Mouse (Mus musculus): ENCODE measurements around the gene Pllp. TPM values are rescaled to one million over a fixed set of nuclear protein-coding genes. Genes with fewer than 3 reads are reported as not detected.

The Pllp gene
- total RNA-seq, 2 experiments from 2014 or later: 60.7 to 66.1 TPM

- peak; percentile 99 to 100 for DNase-seq (ENCODE audit: low spot score in 2 of 2)
Measured at GRCm38 (mm10) chr8:94703972-94704668, 8.0 kb upstream of the Pllp start.

DNA sequence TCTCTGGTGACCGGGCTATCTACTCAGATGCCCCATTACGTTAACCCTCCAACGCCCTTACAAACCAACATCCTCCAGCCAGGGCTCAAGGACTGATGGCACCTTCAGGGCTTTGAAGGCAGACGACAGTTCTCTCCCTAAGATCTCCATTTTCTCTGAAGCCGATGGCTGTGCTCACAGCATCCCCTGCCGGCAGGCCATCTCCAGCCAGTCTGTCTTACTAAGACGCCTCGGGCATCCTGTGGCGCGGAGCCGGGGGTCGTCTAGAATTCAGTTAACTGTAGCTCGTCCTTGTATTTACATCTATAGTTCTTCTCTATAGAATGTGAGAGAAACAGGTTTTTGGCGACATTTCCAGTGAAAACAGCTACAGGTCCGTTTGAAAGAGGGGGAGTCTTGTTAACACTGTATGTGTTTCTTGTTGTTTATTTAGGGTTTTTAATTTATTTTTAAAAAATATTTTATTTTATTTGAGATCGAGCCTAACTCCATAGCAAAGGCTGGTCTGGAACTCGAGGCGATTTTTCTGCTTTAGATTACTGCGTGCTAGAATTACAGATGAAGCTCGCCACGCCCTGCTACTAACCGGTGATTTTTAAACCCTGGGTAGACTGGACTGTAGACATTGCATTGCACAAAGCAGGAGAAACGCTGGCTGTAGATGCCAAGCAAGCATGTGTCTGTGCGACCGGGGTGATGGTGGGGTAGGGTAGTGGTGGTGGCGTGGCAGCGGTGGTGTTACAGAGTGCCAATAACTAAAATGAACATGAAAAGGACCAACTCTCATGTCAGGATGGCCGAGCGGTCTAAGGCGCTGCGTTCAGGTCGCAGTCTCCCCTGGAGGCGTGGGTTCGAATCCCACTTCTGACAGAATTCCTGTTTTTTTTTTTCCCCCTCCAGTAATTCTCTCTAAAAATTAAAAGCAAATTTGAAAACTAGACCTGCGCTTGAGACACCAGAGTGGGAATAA lies 7.1 kb upstream of the Pllp start:
- peak; percentile 78 to 82 for DNase-seq (ENCODE audit: low spot score in 2 of 2)

DNA sequence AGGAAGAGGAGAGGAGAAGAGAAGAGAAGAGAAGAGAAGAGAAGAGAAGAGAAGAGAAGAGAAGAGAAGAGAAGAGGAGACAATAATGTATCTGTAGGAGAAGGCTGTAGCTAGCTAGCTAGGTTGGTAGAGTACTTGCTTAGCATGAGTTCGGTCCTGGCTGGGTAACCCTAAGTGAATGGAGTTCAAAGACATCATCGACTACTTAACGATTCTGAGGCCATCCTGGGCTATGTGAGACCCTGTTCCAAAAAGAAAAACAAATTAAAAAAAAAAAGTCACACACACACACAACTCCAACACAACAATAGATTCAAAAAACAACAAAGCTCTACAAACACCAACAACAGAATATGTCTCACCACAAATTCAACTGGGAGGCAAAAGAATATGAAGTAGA lies 6.1 kb upstream of the Pllp start:
- no peak for DNase-seq (ENCODE audit: low spot score in 2 of 2)

DNA sequence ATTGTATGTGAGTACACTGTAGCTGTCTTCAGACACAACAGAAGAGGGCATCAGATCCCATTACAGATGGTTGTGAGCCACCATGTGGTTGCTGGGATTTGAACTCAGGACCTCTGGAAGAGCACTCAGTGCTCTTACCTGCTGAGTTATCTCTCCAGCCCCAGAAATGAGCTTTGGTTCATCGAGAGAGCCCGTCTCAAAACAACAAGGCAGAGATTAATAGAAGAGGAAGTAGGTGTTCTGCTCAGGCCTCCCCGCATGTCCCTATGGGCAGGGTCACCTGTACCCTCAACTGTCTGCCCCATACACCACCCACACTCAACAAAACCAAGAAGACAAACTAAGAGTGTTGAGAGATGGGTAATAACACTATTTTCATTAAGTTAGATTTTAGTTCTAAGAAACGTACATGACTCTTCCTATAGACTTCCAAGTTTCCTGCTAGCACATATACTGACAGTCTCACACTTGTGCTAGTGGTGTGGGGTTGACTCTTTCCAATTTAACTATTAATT lies 4.4 kb upstream of the Pllp start:
- peak in 1 of 2 experiments; percentile 0 for DNase-seq (ENCODE audit: low spot score in 2 of 2)

DNA sequence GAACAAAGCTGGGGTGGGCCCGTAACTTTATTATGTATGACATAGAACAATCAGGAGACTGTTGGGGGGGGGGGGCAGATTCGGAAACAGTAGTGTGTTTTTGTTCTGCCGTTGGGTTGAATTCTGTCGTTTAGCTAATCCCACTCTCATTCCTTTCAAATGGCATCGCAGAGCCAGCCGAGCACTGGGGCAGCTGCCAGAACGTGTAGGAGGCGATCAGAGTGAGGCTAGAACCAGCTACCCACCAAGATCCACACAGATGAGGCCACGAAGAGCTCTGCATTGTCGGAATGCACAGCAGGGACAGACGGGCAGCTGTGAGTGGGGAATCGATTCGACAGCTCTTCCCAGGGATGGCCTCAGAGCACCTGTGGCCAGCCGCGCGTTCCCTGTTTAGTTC lies 3.3 kb upstream of the Pllp start:
- peak in 1 of 2 experiments; percentile 61 for DNase-seq (ENCODE audit: low spot score in 2 of 2)

- no peak for DNase-seq (ENCODE audit: low spot score in 2 of 2)
Measured at GRCm38 (mm10) chr8:94697956-94698355, 1.9 kb upstream of the Pllp start.

DNA sequence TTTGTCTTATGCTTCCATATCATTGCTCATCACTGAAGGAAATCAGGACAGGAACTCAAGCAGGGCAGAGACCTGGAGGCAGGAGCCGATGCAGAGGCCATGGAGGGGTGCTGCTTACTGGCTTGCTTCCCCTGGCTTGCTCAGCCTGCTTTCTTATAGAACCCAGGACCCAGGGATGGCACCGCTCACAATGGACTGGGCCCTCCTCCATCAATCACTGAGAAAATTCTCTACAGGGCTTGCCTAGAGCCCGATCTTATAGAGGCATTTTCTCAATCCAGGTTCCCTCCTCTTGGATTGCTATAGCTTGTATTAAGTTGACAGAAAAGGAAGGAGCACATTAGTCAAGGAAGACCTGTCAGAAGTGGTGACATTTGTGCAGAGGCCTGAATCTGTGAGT lies 488 bp upstream of the Pllp start:
- no peak for DNase-seq (ENCODE audit: low spot score in 2 of 2)

DNA sequence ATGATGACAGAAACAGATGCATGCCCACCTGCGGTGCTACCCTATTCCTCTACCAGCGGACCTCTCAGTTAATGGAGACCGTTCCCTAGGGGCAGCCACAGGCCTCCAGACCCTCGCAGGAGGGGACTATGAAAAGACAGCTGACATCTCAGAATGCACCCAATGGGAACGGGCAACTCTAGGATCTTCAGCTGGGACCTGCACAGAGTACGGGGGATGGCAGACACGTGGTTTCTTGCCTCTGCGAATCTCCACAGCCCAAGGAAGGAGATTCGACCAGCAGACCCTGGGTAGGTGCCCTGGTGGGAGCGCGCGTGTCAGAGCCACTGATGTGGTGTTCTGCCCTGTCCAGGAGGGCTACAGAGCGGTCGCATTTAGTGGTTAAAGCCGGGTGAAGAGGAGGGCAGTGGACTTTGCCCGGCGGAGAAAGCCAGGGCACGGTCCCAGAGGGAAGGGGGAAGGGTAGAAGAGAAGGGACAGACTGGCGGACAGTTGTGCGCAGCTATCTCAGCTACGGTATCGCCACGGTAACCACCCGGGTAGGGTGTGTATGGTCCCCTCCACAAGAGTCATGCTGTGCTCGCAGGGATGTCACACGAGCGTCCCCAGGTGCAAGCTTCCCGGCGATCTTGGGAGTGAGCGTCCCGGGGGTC lies 611 bp downstream of the Pllp start:
- no peak for DNase-seq (ENCODE audit: low spot score in 2 of 2)

GRCm38 (mm10) chr8:94694701-94695100 lies 1.4 kb downstream of the Pllp start:
- no peak for DNase-seq (ENCODE audit: low spot score in 2 of 2)

DNA sequence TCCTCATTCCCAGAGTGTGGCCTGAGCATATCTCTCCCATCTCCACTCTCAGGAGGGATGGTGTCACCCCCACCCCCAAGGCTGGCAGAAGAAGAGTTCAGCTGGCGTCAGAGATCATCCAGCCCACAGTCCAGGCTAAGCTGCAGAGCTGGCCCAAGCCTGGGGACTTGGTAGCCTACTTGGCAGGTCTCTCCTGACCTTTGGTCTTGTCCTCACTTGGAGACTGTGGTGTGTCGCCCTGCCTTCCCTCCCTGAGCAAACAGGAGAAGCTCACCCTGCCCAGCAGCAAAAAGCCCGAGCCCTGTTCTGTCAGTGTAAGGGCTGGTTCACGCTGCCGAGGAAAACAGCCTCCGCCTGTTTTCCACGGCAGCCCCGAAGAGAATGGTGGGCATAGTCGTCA lies 10.1 kb downstream of the Pllp start:
- DNase-seq (ENCODE audit: low spot score in 2 of 2): no peak

- DNase-seq (ENCODE audit: low spot score in 2 of 2): no peak
Measured at GRCm38 (mm10) chr8:94684287-94684686, 11.8 kb downstream of the Pllp start.

DNA sequence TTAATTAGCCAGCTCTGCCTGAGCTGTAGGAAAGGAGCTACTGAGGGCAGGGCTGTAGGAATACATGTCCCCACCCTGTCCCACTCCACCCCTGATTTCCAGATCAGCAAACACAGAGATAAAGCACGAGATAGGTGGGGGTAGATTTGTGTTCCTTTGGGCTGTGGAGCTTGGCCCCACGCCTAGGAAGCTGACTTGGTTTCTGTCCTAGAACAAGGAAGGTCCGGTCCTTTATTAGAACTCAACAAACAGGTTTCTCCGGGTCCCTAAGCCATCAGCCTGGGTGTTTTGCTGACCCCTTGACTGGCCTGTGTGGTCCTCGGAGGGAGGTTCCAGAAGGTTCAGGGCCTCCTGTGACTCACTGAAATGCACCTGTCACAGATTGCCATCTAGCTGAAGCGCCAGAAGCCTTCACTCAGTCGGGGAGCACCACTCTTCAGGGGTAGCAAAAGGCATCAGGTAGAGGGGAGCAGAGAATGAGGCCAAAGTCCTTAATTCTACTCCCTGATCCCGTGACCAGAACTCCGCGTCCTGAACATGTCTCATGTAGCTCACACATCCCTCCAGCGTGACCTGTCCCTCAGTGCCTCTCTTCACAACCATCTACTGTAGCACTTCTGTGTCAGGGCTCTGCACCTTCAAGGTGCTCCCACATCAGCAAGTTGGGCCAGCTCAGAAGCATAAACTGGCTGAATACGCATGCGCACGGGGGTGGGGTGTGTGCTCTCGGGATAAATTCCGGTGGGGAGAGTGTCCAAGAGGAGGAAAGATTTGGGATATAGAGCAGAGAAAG lies 13.2 kb downstream of the Pllp start:
- no peak for DNase-seq (ENCODE audit: low spot score in 2 of 2)

DNA sequence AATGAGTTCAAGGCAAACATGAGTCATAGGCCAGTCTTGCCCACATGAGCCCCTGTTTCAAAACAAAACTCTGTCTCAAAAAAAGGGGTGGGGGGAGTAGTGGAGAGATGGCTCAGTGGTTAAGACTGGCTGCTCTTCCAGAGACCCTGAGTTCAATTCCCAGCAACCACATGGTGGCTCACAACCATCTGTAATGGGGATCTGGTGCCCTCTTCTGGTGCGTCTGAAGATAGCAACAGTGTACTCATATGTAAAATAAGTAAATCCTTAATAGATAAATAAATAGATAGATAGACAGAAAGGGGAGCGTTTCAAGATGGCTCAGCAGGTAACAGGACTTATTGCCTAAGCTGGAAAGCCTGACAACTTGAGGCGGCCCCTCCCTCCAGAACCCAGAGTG lies 15.7 kb downstream of the Pllp start:
- no peak for DNase-seq (ENCODE audit: low spot score in 2 of 2)

DNA sequence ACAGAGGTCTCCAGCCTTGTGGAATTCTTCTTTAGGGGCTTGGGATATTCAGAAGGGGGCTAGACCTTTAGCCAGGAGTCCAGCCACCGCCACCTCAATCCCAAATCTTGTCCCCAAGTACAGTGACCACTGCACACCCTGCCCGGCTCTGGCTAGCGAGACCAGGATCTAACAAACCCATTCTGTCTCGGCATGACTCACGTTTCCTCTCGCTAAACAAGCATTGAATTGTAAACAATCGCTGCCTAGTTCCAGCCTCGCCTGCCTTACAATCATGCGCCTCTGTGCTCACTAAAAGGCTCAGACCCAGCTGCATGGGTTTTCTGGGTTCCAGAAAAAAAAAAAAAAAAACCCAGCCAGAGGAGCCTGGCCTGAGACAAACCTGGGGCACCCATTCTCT lies 17.5 kb downstream of the Pllp start:
- peak in 1 of 2 experiments; percentile 45 for DNase-seq (ENCODE audit: low spot score in 2 of 2)

GRCm38 (mm10) chr8:94675923-94676322 lies 20.2 kb downstream of the Pllp start:
- no peak for DNase-seq (ENCODE audit: low spot score in 2 of 2)

DNA sequence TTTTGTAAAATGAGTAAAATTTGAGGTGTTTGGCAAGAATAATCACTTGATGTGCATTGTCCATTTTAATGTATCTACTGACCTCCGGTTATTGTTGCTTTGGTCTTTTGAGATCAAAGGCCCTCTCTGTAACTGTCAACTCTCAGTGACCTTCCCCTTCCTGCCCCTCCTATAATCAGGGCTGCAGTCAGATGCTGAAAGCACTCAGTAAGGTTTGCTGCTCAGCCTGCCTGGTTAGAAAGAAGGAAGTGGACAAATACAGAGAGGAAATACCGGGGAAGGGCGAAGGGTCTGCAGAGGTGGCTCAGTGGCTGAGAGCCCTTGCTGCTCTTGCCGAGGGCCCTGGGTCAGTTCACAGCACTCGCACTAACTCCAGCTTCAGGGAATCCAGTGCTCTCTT lies 21.7 kb downstream of the Pllp start:
- DNase-seq (ENCODE audit: low spot score in 2 of 2): no peak

DNA sequence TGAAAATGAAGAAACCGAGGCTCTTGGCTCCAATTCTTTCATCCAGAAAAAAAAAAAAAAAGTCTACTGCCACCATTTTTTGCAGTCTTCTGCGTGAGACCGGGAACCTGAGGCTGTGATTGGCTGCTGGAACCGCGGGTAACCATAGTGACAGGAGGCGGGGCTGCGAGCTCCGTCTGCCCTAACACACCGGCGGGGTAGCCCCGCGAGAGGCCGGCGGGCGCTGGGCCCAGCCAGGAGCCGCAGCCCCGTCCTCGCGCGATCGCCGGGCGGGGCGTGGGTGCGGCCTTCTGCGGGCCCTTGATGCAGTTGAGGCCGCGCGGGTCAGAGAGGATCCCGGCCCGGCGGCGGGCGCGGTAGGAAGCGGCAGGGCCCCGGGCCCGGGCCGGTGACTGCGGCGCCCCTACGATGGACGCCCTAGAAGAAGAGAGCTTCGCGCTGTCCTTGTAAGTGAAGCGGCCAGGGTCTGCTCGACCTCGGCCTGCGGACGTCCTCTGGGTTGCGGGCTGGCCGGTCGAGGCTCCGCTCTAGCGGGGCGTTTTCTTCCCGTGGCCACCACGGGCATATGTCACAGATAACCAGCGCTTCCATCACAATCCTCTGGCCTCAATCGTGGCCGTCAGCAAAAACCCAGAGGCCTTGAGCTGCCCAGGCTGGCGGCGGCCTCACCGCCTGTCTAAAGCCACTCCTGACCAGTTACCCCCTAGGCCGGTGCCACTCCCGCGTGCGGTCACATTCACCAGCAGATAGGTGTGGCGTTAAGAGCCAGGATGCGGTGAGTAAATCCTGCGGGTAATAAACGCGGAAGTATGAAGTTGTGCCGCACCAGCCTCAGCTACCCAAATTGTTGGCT lies 29.4 kb downstream of the Pllp start, which contains the start of gene Arl2bp:
Gene Arl2bp (plus strand): TSS at position 145 of the 853 bp plus-strand sequence.
- peak; percentile 90 to 95 for DNase-seq (ENCODE audit: low spot score in 2 of 2)

DNA sequence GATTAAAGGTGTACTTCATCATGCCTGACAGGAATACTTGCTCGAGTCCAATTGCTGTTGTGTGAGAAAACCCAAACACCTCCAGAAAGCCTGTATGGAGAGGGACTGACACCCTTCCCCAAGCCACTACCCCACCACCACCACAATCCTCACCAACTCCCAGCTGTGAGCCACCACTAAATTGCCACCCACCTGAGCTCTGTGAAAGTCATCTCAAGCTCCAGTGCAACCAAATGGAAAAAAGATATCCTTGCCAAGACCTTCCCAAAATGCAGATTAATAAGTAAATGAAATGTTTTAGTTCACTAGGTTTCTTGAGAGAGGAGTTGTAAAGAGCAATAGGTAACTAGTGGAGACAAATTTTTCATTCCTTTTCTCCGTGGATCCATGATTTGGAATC lies 31.4 kb downstream of the Pllp start:
- no peak for DNase-seq (ENCODE audit: low spot score in 2 of 2)

- DNase-seq (ENCODE audit: low spot score in 2 of 2): no peak
Measured at GRCm38 (mm10) chr8:94660418-94660817, 35.7 kb downstream of the Pllp start.

DNA sequence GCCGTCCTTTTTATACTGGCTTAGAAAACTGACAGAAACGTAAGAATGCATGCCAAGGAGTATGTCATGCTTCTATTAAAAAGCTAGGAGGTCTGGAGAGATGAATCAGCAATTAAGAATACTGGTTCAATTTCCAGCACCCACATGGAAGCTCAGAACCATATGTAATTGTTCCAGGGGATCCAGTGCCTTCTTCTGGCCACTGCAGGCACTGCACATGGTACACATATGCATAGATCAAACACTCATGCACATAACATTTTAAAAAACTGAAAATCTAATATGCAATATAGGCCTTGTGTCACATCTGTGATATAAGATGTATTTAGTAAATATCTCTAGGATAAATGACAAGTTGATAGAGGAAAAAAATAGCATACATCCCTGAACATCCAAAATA lies 38.0 kb downstream of the Pllp start:
- DNase-seq (ENCODE audit: low spot score in 2 of 2): no peak
